Mouse (Mus musculus): ENCODE data around the gene Lhb. TPM values are rescaled to one million over a fixed set of nuclear protein-coding genes. Genes with fewer than 3 reads are reported as not detected.
"Not testable (repeated sequence)": the region's sequence is repeated elsewhere in the genome, so short reads cannot be mapped to it uniquely, and the experiment has no call there.

Gene Lhb
- total RNA-seq (2021), result not detected

GRCm38 (mm10) chr7:45420615-45420919 lies at the start of gene Lhb:
TSS of gene Lhb (plus strand) at chr7:45420820.
- DNase-seq, result no peak

- DNase-seq, result no peak
These were observed 48.2 kb upstream of the Lhb start for GRCm38 (mm10) chr7:45372371-45372770.

- DNase-seq, result no peak
These were observed 46.0 kb upstream of the Lhb start for GRCm38 (mm10) chr7:45374620-45375019.

DNA sequence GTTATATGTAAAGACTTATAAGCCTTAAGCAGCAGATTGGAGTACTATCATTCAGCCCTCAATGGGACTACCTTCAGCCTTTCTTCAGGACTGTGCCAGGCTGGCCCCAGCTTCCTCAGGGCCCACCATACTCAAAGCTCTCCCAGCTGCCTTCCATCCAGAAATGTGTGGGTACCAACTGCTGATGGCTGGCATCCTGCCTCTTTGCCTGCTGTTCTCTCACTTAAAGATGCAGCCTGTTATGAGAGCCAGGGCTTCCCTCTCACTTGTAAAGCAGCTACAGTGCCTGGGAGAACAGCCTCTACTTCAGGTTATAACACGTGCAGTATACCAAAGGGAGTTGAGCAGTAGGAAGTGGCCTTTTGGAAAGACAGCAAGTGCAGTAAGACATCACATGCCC lies 44.6 kb upstream of the Lhb start:
- DNase-seq, result no peak

DNA sequence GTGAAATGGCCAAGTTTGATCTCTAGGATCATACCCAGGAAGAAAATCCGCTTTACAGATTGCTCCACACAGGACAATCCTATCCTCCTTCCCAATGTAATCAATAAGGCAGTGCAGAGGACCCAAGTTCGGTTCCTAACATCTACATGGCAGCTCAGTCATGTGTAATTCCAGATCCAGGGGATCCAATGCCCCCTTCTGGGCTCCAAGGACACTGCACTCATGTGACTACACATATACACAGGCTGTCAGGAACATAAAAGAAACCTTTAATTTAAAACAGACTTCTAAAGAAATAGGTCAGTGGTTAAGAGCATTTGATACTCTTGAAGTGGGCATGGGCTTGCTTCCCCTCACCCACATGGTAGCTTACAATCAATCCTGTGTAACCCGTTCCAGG lies 34.5 kb upstream of the Lhb start:
- no peak for DNase-seq

DNA sequence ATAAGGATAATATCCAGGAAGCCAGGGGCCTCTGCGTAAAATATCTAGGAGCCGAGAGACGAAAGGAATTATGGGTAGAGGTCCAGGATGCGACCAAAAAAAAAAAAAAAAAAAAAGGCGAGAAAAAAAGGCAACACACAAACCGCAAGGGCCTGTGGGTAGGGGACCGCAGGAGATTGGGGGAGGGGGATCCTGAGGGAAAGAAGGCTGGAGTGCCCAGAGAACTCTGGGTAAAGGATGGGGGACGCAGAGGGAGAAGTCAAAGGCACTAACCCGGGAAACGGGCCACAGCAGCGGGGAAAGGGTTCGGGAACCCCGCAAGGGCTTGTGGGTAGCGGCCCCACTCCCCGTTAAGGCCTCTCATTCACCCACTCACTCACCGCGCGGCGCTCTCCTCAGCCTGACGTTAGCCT lies 25.5 kb upstream of the Lhb start:
- no peak for DNase-seq

DNA sequence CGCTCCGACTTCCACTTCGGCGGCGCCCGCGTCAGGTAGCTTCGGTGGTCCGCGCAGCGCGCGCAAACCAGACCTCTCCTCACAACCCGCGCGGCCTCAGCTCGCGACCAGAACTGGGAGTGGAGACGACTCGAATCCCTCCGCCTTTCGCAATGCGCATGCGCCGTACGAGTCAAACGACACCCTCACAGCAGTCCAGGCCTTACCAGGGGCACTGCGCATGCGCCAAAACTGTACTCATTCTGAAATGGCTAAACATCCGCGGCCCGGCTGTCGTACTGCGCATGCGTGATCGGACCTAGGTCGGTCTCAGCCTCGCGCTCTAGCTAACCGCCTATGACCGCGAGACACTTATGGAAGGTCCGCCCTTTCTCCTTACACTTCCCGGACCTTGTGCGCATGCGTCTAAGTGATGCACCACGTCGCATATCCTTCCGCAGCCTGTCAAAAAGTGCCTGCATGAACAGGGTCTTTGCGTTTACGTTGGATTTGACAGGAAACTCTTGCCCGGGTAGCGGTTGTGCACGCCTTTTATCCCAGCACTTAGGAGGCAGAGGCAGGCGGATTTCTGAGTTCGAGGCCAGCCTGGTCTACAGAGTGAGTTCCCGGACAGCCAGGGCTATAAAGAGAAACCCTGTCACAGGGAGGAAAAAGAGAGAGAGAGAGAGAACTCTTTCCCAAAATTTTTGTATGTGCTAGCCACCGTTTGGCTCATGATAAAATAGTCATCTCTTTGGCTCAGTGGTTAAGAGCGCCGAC lies 24.9 kb upstream of the Lhb start, which contains the start of gene Snrnp70:
Snrnp70 (minus strand) TSS at position 165 of the 759 bp plus-strand sequence.
- DNase-seq, result peak; percentile 100

DNA sequence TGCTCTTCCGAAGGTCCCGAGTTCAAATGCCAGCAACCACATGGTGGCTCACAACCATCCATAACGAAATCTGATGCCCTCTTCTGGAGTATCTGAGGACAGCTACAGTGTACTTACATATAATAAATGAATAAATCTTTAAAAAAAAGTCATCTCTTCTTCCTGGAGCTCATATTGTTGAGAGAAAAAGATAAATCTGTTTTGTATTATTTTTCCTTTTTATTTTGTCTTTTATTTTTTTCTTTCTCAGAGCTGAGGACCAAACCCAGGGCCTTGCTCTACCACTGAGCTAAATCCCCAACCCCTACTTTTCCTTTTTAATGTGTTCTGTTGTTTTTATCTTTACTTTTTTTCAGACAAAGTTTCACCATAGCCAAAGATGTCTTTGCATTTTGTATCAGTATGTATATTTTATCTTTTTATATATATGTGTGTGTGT lies 24.3 kb upstream of the Lhb start:
- not testable (repeated sequence) for DNase-seq

- DNase-seq, result no peak
These were observed 23.8 kb upstream of the Lhb start for GRCm38 (mm10) chr7:45396787-45397186.

- DNase-seq, result no peak
These were observed 19.0 kb upstream of the Lhb start for GRCm38 (mm10) chr7:45401521-45402085.

- DNase-seq, result peak; percentile 71
These were observed 16.9 kb upstream of the Lhb start for GRCm38 (mm10) chr7:45403532-45404261.

DNA sequence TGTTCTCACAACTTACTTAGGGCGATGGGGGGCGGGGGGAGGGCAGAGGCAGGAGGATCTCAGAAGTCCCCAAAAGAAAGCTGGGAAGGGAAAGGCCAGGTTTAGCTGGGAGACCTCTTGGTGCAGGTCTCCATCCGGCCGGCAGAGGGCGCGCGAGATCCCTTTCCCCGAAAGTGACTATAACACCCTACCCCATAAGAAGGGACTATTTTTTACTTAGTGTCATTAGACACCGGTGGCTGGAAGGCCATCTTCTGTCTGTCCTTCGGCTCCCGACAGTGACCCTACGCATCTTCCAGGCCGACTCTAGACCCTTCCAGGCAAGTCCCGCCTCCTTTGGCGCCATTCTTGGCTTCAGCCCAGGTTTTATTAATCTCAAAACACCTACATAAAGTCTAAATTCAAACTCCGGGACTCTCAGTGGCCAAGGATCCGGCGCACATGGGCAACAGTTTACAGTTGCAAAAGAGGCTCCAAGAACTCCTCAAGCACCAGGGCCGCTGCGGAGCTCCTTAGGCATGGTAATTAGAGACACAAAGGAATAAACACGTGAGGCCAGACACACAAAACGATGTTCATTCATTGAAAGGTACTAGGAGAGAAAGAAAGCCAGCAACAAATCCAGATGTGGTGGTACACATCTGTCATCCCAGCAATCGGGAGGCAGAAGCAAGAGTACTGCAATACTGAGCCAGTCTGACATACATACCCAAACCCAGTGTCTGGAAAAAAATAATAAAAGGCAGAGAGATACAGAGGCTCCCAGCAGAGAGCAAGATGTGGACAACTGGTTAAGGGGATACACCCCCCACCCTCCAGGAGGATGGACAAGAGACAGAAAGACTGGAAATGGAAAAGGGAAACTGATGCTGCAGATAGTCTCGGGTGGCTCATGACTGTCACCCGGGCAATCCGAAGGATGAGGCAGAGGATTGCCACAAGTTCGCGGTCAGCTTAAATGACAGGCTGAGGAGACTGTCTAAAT lies 15.2 kb upstream of the Lhb start, which contains the start of gene Kcna7:
Kcna7 (plus strand) TSS at position 563 of the 985 bp plus-strand sequence.
- DNase-seq, result peak; percentile 83

DNA sequence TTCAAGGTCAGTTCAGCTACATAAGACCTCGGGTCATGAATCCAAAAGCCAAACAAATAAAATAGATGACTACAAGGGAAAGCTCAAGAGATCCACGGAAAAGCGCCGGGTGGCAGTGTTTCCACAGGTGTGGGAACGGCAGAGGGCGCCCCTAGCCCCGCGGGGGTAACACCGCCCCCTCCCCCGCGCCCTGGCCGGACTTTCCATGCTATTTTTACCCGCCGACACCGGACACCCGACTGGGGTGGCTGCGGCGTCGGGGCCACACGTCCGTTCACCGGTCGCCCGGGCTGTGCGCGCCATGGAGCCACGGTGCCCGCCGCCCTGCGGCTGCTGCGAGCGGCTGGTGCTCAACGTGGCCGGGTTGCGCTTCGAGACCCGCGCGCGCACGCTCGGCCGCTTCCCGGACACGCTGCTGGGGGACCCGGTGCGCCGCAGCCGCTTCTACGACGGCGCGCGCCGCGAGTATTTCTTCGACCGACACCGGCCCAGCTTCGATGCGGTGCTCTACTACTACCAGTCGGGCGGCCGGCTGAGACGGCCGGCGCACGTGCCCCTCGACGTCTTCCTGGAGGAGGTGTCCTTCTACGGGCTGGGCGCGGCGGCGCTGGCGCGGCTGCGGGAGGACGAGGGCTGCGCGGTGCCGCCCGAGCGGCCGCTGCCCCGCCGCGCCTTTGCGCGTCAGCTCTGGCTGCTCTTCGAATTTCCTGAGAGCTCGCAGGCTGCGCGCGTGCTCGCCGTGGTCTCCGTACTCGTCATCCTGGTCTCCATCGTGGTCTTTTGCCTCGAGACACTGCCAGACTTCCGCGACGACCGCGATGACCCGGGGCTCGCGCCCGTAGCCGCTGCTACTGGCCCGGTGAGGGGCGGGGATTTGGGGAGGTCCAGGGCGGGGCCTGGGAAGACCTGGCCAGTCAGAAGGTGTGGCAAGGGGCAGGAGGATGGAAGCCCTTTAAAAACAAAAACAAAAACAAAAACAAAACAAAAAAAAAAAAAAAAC lies 14.2 kb upstream of the Lhb start:
- DNase-seq, result peak; percentile 62

- no peak for DNase-seq
These were observed 12.8 kb upstream of the Lhb start for GRCm38 (mm10) chr7:45407836-45408235.

DNA sequence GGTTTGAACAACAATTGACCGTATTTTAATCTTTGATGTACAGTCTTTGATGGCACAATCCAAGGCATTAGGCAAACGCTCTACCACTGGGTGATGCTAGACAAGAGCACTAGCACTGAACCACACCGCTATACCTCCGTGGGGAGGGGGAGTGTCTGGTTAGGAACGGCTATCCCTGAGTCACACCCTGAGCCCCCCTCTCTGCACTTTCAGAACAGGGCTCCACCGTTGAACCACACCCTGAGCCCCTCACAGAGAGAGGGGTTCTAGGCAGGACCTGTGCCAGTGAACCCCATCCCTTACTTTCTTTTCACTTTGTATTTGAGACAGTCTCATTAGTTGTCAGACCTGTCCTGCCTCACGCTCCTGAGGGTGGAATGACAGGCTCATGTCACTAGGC lies 12.3 kb upstream of the Lhb start:
- DNase-seq, result no peak

DNA sequence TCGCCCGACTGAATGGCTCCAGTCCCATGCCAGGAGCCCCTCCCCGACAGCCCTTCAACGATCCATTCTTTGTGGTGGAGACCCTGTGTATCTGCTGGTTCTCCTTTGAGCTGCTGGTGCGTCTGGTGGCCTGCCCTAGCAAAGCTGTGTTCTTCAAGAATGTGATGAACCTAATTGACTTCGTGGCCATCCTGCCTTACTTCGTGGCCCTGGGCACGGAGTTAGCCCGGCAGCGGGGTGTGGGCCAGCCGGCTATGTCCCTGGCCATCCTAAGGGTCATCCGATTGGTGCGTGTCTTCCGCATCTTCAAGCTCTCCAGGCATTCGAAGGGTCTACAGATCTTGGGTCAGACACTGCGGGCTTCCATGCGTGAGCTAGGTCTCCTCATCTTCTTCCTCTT lies 11.7 kb upstream of the Lhb start:
- no peak for DNase-seq

GRCm38 (mm10) chr7:45409497-45410163 lies 11.0 kb upstream of the Lhb start:
- no peak for DNase-seq

GRCm38 (mm10) chr7:45412421-45412820 lies 8.2 kb upstream of the Lhb start:
- DNase-seq, result no peak

DNA sequence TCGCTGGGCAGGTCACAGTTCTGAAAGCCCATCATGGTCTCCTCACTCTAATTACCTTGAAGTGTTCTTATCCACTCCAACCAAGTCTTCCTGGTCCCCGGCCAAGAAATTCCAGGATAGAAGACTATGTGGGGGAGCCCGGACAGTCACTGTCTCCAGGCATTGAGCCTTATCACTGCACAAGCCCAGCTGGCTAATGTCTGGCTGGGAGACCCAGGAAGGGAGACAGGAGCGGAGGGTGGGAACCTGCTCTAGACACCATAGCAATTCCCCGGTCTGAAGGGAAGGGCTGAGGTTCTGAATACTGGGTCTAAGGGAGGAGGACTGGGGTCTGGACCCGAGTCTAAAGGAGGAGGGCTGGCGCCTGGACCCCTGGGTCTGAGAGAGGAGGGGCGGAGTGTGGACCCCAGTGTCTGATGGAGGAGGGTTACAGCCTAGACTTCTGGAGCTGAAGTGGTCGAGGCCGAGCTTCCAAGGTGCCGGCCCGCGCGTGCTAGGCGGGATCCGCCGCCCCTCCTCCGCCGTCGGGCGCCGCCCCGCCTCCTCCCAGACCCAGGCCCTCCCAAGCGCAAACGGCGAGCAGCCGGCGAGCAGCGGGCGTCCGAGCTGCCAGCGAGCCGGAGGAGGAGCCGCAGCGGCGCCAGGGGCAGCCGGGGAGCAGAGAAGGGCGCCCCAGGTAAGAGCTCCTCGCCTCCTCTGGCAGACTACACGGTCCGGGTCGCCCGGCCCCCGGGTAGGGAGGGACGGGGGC lies 7.3 kb upstream of the Lhb start, which contains the start of gene Ntf5:
Ntf5 (plus strand) TSS at position 583 of the 751 bp plus-strand sequence.
- peak; percentile 38 for DNase-seq
